Mouse (Mus musculus) mature B cell (primary cell): Measurements from ENCODE around the gene Thsd7a.

Source experiments
- in situ Hi-C: fragments of 300-500 bp; cut with MboI; formaldehyde crosslinking; loops from 2 replicates; pipeline ENCODE4 v1.14.3; 2019

Thsd7a gene

GRCm38 (mm10) chr6:12386731-12387130 is 362.5 kb downstream of the Thsd7a start:
- in situ Hi-C loops = no loop called here

DNA sequence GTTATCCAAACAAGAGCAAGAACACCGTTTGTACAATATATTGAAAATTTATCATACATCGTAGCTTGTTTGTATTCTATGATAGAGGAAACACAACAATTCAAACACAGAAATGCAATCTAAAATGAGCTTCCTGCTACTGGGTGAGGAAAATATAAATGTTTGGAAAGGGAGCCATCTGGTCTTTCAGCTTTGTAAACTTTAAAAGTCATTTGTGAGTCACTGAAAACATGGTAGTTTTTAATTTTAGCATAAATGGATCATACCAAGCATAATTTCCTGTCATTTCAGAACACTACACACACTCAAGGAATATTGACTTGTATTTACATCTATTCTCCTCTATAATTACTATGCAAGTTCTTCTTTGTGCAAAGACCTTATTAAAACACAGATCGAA is 363.6 kb downstream of the Thsd7a start:
- in situ Hi-C loops = no loop called here

DNA sequence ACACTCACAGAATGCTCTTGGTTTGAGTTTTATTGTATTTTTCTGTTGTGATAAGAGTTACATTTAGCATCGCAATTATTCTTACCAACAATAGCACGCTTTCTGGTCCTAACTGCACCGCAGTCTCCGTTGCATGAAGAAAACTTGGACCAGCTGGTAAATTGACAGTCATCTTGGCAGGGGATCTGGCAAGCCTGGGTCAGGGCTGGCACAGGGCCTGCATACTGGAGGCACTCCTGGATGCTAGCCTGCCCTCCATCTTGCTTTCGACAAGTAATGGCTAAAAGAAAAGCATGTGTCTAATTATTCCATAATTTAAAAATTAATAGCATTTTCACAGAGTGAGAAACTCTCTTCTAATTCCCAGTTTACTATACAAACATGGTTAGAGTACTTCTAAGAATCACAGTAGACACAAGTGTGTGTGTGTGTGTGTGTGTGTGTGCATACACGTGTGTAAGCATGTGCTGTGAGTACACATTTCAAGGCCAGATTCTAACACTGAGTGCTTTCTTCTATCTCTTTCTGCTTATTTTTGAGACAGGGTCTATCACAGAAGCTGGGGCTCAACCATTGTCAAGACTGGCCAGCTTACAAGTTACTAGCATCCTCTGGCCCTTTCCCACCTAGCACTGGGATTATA is 368.0 kb downstream of the Thsd7a start:
- in situ Hi-C loops = no loop called here

GRCm38 (mm10) chr6:12380717-12381116 is 368.5 kb downstream of the Thsd7a start:
- in situ Hi-C loops = no loop called here

DNA sequence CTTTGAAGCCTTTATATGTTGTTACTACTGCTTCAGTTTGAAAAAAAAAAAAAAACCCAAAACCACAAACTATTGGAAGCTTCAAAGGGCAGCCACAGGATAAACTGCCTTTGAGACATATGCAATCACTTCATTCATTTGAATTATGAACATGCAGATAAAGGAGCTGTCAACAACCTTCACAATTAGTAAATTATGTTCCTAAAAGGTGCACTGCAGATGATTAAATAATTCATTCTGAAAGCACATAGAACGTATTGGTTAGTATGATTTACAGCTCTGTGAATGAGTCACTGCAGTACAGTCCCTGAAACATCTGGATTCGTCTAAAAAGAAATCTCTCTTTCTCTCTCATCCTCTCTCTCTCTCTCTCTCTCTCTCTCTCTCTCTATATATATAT is 390.5 kb downstream of the Thsd7a start:
- in situ Hi-C loops = no loop called here

DNA sequence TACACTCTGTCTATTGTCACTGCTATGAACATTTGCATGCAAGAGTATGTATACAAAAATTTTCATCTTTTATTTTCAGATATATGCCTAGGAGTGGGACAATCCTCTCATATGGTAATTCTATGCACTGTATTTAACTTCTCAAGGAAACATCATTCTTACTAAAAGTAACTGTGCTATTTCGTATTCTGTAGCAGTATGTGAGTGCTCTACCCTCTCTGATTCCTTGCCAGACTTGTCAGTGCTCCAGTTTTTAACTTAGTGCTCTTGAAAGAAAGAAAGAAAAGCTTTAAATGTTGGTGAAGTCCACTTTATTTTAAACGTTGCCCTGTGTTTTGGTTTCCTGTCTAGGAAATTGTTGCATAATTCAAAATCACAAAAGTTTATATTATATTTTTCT is 395.6 kb downstream of the Thsd7a start:
- in situ Hi-C loops = no loop called here

GRCm38 (mm10) chr6:12352165-12352719 is 397.0 kb downstream of the Thsd7a start:
- in situ Hi-C loops = no loop called here

DNA sequence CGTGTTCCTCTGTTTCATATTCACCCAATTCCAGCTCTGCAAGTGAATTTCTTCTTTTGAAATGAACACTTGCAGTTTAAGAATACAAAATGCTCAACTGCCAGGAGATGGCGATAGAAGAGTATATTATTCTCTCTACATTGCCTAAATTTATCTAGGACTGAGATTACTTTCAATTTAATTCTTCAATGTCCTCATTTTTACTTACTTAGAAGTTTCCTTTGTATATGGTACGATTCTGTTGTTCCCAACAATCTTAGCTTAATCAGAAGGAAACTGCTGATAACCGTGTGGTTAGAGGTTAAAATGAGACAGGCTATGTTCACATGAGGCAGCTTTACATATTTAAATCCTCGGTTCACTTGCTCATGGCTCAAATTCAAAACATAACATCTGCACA is 398.5 kb downstream of the Thsd7a start:
- in situ Hi-C loops = no loop called here

DNA sequence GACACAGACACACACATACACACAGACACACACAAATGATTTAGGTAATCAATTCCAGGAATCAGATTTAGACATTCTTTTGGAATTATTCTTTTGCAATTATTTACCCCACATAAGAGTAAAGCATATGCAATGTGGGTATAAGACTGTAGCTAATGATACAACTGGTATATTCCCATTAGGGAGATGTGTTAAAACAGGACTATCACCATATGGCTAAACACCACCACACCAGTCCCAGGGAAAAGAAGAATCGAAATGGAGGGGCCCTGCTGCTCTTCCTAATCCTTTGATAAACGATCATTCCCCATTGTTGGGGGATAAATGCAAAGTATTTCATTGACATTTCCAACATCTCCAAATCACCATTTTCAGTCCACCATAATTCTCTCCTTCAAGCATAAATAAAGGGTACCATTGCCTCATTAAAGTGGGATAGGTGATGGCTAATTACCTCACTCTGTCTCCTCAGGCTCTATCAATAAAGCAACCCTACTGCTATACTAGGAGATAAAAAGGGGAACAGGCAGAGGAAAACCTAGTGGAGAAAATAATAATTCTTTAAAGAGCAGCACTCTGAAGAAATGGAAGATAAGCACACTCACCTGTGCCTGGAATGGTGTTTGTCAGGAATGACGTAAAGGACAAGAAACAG is 400.0 kb downstream of the Thsd7a start:
- in situ Hi-C loops = no loop called here

DNA sequence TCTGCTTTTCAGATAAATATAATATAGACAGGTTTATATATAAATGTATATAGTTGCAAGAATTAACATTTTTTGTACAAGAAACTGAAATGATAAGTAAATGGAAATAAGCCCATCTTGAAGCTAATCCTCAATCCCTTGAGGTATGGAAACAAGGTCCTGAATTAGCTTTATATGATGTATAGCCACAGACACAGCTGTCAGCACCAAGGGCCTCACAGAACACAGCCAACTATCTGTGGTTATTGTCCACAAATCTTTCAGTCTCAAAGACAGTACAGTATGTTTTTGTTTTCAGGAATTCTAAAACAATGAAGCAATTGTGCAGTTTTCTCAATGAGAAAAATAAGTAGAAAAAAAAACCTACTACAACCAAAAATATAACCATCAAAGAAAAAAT is 400.5 kb downstream of the Thsd7a start:
- in situ Hi-C loops = no loop called here

GRCm38 (mm10) chr6:12336590-12337584 is 412.3 kb downstream of the Thsd7a start:
- in situ Hi-C loops = no loop called here

DNA sequence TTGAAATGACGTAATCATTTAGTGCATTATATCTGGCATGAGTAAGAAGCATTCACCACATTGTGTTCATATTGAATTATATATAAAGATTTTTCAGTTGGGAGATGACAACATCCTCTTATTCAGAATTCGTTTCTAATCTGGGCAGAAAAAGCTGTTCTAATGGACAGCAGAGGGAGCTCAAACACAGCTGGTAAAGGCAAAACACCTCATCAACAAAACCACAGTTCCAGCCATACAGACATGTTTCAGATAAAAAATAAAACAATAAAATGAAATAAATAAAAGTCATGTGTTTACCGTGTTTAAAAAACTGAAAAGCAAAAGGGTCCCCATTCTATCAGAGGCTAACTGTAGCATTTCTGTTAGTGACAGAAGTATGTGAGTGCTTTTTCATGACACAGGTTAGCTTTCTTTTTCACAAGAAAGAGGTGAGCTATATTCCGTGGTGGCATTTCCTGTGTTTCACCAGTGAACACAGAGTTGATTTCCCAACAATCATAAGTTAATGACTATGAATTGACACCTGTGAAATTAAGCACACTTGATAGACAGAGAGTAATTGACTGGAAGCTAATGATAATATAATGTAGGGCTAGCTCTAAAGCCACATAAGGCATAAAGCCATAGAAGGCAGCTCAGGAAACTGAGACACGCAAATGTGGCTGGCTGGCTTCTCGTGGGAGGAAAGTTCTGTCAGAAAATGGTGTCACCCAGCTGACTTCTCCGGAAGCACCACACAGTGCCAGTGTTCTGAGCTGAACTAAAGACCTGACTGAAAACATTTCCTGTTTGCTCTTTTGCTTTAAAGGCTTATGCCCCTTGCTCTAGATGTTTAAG is 433.9 kb downstream of the Thsd7a start:
- in situ Hi-C loops = no loop called here

DNA sequence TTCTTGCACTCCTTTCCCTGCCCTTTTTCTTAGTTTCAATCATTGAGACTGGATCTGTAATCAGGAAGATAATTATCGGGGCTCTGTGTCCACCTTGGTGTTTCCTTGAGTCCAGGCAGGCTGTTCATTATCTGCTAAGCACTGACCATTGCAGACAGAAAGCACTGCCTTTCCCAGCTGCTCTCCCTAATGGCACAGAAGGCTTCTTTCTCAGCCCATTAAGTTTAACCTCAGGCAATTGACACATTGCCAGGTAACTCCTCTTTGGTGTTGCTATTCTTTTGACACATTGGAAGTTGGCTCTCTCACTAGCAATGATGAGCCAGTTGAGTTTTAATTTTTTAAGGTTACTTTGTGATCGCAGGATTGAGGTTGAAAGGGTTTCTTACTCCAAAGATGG is 441.7 kb downstream of the Thsd7a start:
- in situ Hi-C loops = no loop called here

GRCm38 (mm10) chr6:12262641-12263400 is 486.4 kb downstream of the Thsd7a start:
- in situ Hi-C loops = no loop called here
